20 mouse cellular contexts compared by ENCODE assay signal in genomic region chr3:115800873-115801272, GRCm38 (mm10).
DNase-seq lines count a peak whose midpoint lies in the region; ATAC-seq lines count a peak whose summit lies in the region.
"Had no signal": no experiment of that assay in that cellular context is flagged by ENCODE, and none has a peak within 500 bp of the region (broad histone marks: within the 10 kb centered on the region; RNA-seq: fewer than 3 reads in every experiment).

No protein-coding gene starts in this region.

- no peak overlapping the region for H3K4me2 ChIP-seq in heart, embryonic 12.5 days
- H3K4me2 ChIP-seq in liver, embryonic 12.5 days, result no peak overlapping the region
- H3K4me2 ChIP-seq: embryonic facial prominence, embryonic 13.5 days; hindbrain, embryonic 14.5 days; limb, embryonic 12.5 days; lung, embryonic 14.5 days; midbrain, embryonic 11.5 days had no signal

- ATAC-seq in heart, embryonic 12.5 days (ENCODE audit: insufficient number of reproducible peaks, low FRiP score), result no peak
- peak; percentile 46; the same call in 1 of the 2 replicates for ATAC-seq in liver, embryonic 12.5 days

- no peaks in the 10 kb centered on the region for H3K27me3 ChIP-seq in heart, embryonic 12.5 days (replicated peaks)
- no peaks in the 10 kb centered on the region for H3K27me3 ChIP-seq in liver, embryonic 12.5 days (replicated peaks)
- H3K27me3 ChIP-seq: embryonic facial prominence, embryonic 13.5 days; limb, embryonic 12.5 days had no signal

- no peaks in the 10 kb centered on the region for H3K36me3 ChIP-seq in heart, embryonic 12.5 days
- H3K36me3 ChIP-seq in liver, embryonic 12.5 days, result no peaks in the 10 kb centered on the region
- H3K36me3 ChIP-seq: embryonic facial prominence, embryonic 13.5 days; limb, embryonic 12.5 days had no signal

- H3K27ac ChIP-seq in heart, embryonic 12.5 days (ENCODE audit: poor library complexity, severe bottlenecking), result 0 out of 2 replicates have a peak overlapping the region, but pooled peaks have one; percentile 51
- H3K27ac ChIP-seq in liver, embryonic 12.5 days, result no peak overlapping the region
- H3K27ac ChIP-seq: embryonic facial prominence, embryonic 13.5 days; hindbrain, embryonic 14.5 days; limb, embryonic 12.5 days; stomach, postnatal 0 days had no signal

- H3K4me3 ChIP-seq in heart, embryonic 12.5 days, result no peak overlapping the region
- no peak overlapping the region for H3K4me3 ChIP-seq in liver, embryonic 12.5 days
- H3K4me3 ChIP-seq: embryonic facial prominence, embryonic 13.5 days; limb, embryonic 12.5 days; myocyte had no signal

- H3K9me3 ChIP-seq in heart, embryonic 12.5 days (replicated peaks), result no peaks in the 10 kb centered on the region
- no peaks in the 10 kb centered on the region for H3K9me3 ChIP-seq in liver, embryonic 12.5 days (replicated peaks)
- H3K9me3 ChIP-seq: embryonic facial prominence, embryonic 13.5 days; limb, embryonic 12.5 days had no signal

- no peak overlapping the region for H3K9ac ChIP-seq in heart, embryonic 12.5 days
- H3K9ac ChIP-seq in liver, embryonic 12.5 days, result no peak overlapping the region
- H3K9ac ChIP-seq: embryonic facial prominence, embryonic 13.5 days; hindbrain, embryonic 14.5 days; limb, embryonic 12.5 days; lung, embryonic 14.5 days had no signal

- no peak for DNase-seq in heart, adult 18-20 months
- peak; percentile 85 for DNase-seq in CD4-positive helper T cell, adult 2 months (ENCODE audit: low read depth, low spot score)
- DNase-seq in MEL-GATA-1-ER (ENCODE audit: extremely low read depth, low read depth), result peak; percentile 61
- no peak for DNase-seq in kidney, adult 9 months
- no peak for DNase-seq in urinary bladder, postnatal 10 days (ENCODE audit: low spot score)
- no peak for DNase-seq in layer of hippocampus, postnatal 10 days (ENCODE audit: low spot score in 2 of 2)
- DNase-seq: cerebellum, postnatal 25 days; gastrocnemius, postnatal 14 days; heart, postnatal 10 days; kidney, adult 11 months; lung, embryonic 14.5 days; right cerebral cortex, adult 18-20 months had no signal

- H3K4me1 ChIP-seq in heart, embryonic 12.5 days (replicated peaks), result peaks cover 20% of the 10 kb centered on the region; the same call in 1 of the 2 replicates
- peaks cover 22% of the 10 kb centered on the region for H3K4me1 ChIP-seq in liver, embryonic 12.5 days
- H3K4me1 ChIP-seq: embryonic facial prominence, embryonic 13.5 days; limb, embryonic 12.5 days had no signal

- 18% methylated on average over 5 of the region's 5 CpGs for WGBS in heart, embryonic 12.5 days
- 19% methylated on average over 5 of the region's 5 CpGs for WGBS in liver, embryonic 12.5 days (ENCODE audit: insufficient replicate concordance)

Comparison
In these comparisons a context has a peak if more than half of its experiments do, and no peak if none do; other contexts are left out.
1. DNase-seq: peak in CD4-positive helper T cell, adult 2 months (single experiment) and MEL-GATA-1-ER (single experiment); none in heart, adult 18-20 months (0 of 2), kidney, adult 9 months (single experiment), urinary bladder, postnatal 10 days (single experiment) and layer of hippocampus, postnatal 10 days (0 of 2).